Mouse (Mus musculus) ES-E14 (cell line): ENCODE measurements around the gene Apol6.

Experiments
- HCFC1 ChIP-seq: IDR thresholded peaks from 2 replicates; pipeline ENCODE4 v1.6.1; 2012; ENCODE audit warnings: low read length, inconsistent platforms, borderline replicate concordance; ENCODE audit not compliant: insufficient read depth
- MAFK ChIP-seq: IDR thresholded peaks from 2 replicates; pipeline ENCODE4 v1.6.1; 2014; ENCODE audit warnings: mild to moderate bottlenecking, low read depth, low read length, inconsistent platforms; ENCODE audit not compliant: insufficient read depth
- ZC3H11A ChIP-seq: IDR thresholded peaks from 2 replicates; pipeline ENCODE4 v1.6.1; 2012; ENCODE audit warnings: low read depth, mild to moderate bottlenecking, inconsistent platforms, low read length, borderline replicate concordance
- ZNF384 ChIP-seq: IDR thresholded peaks from 2 replicates; pipeline ENCODE4 v1.6.1; 2012; ENCODE audit warnings: low read depth, low read length, inconsistent platforms

- TF ChIP-seq ZC3H11A, result no peak
- no peak for TF ChIP-seq MAFK
- TF ChIP-seq HCFC1, result no peak
- no peak for TF ChIP-seq ZNF384
Observed at GRCm38 (mm10) chr15:77040784-77041183, 3.7 kb upstream of the Apol6 start.
